Mouse (Mus musculus): ENCODE measurements around the gene Sulf2. TPM values are rescaled to one million over a fixed set of nuclear protein-coding genes. Genes with fewer than 3 reads are reported as not detected.

Gene Sulf2
- total RNA-seq, 2 experiments from 2014 or later = 5.4 to 6.0 TPM

- ATAC-seq (replicated peaks; ENCODE audit: low FRiP score, poor library complexity, severe bottlenecking) = no peak
Observed at GRCm38 (mm10) chr2:166152734-166153398, 2.6 kb downstream of the Sulf2 start.

- no peak for ATAC-seq (replicated peaks; ENCODE audit: low FRiP score, poor library complexity, severe bottlenecking)
Observed at GRCm38 (mm10) chr2:166151510-166152473, 3.7 kb downstream of the Sulf2 start.

- ATAC-seq (replicated peaks; ENCODE audit: low FRiP score, poor library complexity, severe bottlenecking) = no peak
Observed at GRCm38 (mm10) chr2:166150584-166150983, 4.9 kb downstream of the Sulf2 start.

- no peak for ATAC-seq (replicated peaks; ENCODE audit: low FRiP score, poor library complexity, severe bottlenecking)
Observed at GRCm38 (mm10) chr2:166149482-166149881, 6.0 kb downstream of the Sulf2 start.

- ATAC-seq (replicated peaks; ENCODE audit: low FRiP score, poor library complexity, severe bottlenecking) = no peak
Observed at GRCm38 (mm10) chr2:166148672-166149332, 6.7 kb downstream of the Sulf2 start.

- no peak for ATAC-seq (replicated peaks; ENCODE audit: low FRiP score, poor library complexity, severe bottlenecking)
Observed at GRCm38 (mm10) chr2:166147930-166148651, 7.4 kb downstream of the Sulf2 start.

- ATAC-seq (replicated peaks; ENCODE audit: low FRiP score, poor library complexity, severe bottlenecking) = no peak
Observed at GRCm38 (mm10) chr2:166146446-166146845, 9.0 kb downstream of the Sulf2 start.

GRCm38 (mm10) chr2:166145031-166145430 lies 10.4 kb downstream of the Sulf2 start:
- no peak for ATAC-seq (replicated peaks; ENCODE audit: low FRiP score, poor library complexity, severe bottlenecking)

GRCm38 (mm10) chr2:166143871-166144270 lies 11.6 kb downstream of the Sulf2 start:
- no peak for ATAC-seq (replicated peaks; ENCODE audit: low FRiP score, poor library complexity, severe bottlenecking)

GRCm38 (mm10) chr2:166142561-166143112 lies 12.8 kb downstream of the Sulf2 start:
- no peak for ATAC-seq (replicated peaks; ENCODE audit: low FRiP score, poor library complexity, severe bottlenecking)

GRCm38 (mm10) chr2:166141910-166142309 lies 13.6 kb downstream of the Sulf2 start:
- ATAC-seq (replicated peaks; ENCODE audit: low FRiP score, poor library complexity, severe bottlenecking) = no peak

GRCm38 (mm10) chr2:166141039-166141438 lies 14.4 kb downstream of the Sulf2 start:
- no peak for ATAC-seq (replicated peaks; ENCODE audit: low FRiP score, poor library complexity, severe bottlenecking)

GRCm38 (mm10) chr2:166140427-166140826 lies 15.0 kb downstream of the Sulf2 start:
- no peak for ATAC-seq (replicated peaks; ENCODE audit: low FRiP score, poor library complexity, severe bottlenecking)

- ATAC-seq (replicated peaks; ENCODE audit: low FRiP score, poor library complexity, severe bottlenecking) = no peak
Observed at GRCm38 (mm10) chr2:166138308-166138707, 17.2 kb downstream of the Sulf2 start.

- no peak for ATAC-seq (replicated peaks; ENCODE audit: low FRiP score, poor library complexity, severe bottlenecking)
Observed at GRCm38 (mm10) chr2:166137467-166137866, 18.0 kb downstream of the Sulf2 start.

GRCm38 (mm10) chr2:166135711-166136485 lies 19.6 kb downstream of the Sulf2 start:
- ATAC-seq (replicated peaks; ENCODE audit: low FRiP score, poor library complexity, severe bottlenecking) = no peak

GRCm38 (mm10) chr2:166128756-166129155 lies 26.7 kb downstream of the Sulf2 start:
- ATAC-seq (replicated peaks; ENCODE audit: low FRiP score, poor library complexity, severe bottlenecking) = no peak

- ATAC-seq (replicated peaks; ENCODE audit: low FRiP score, poor library complexity, severe bottlenecking) = no peak
Observed at GRCm38 (mm10) chr2:166128032-166128431, 27.4 kb downstream of the Sulf2 start.

- no peak for ATAC-seq (replicated peaks; ENCODE audit: low FRiP score, poor library complexity, severe bottlenecking)
Observed at GRCm38 (mm10) chr2:166126343-166126742, 29.1 kb downstream of the Sulf2 start.
